In the genomic region with DNA sequence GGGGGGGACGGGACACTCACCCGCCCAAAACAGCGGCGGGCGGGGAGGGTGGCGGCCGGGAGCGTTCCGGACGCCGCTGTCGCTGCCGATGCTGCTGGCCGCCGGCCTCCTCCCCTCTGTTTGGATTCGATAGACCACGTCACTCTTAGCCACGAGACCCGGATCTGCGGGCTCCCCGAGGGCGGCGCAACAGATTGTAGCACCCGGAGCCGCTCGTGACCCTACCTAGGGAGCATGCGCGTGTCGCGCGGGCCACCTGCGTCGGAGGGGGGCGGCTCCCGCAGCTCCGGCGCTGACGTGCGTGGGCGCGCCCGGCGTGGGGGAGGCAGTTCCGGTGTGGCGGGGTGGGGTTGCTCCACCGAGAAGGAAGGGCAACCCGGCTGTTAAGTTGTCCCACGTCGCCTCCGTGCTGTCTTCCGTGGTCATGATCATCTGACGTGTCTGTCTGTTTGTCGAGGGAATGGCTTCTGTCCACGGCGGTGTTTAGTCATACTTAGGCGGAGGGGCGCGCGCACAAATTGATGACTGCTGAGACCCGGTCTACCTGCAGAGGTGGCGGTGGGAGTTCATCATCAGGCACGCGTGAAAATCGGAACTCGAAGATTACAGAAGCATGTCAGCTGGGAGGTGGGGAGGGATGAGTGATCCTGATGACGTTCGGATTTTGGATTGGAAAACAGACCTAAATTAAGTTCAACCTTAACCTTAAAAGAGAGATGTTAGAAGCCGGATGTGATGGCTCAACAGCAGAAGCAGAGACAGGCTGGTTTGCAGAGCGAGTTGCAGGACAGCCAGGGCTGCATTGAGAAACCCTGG, we compare ENCODE assay signal across 8 mouse cellular contexts. TPM values are rescaled to one million over a fixed set of nuclear protein-coding genes. Genes with fewer than 3 reads are reported as not detected.
DNase-seq lines count a peak whose midpoint lies in the region; ATAC-seq and TF ChIP-seq lines count a peak whose summit lies in the region.

A gene (minus strand): TSS at position 118 of the 816 bp plus-strand sequence.

- peak within 1 kb of the TSS; percentile 89 for H3K9ac ChIP-seq in forebrain, embryonic 13.5 days
- peak within 1 kb of the TSS; percentile 93 for H3K9ac ChIP-seq in liver, embryonic 16.5 days (ENCODE audit: low read depth, low read length)
- peak within 1 kb of the TSS; percentile 96 for H3K9ac ChIP-seq in neural tube, embryonic 12.5 days
- H3K9ac ChIP-seq in stomach, postnatal 0 days (ENCODE audit: low read length): peak within 1 kb of the TSS; percentile 97

- peak; percentile 91 for DNase-seq in ES-CJ7 (ENCODE audit: low read depth, low spot score)
- DNase-seq in heart, postnatal 10 days: peak; percentile 96 to 97
- peak; percentile 94 to 97 for DNase-seq in kidney, postnatal 4 days
- peak; percentile 98 for DNase-seq in stomach, postnatal 0 days (ENCODE audit: low spot score)

- TF ChIP-seq CTCF in stomach, postnatal 0 days (IDR thresholded peaks at IDR 0.05; ENCODE audit: low read depth): no peak

- TF ChIP-seq EP300 in stomach, postnatal 0 days (optimal IDR thresholded peaks at IDR 0.05): peak; percentile 77

- intact Hi-C loops in heart, postnatal 10 days (cut with DNase I): loop anchor here (1.0 to 10.0 kb wide), 4 partner anchors 44 to 272 kb away; a partner anchor contains a TSS

- H3K27me3 ChIP-seq in forebrain, embryonic 13.5 days: no peaks in the 10 kb centered on the region
- H3K27me3 ChIP-seq in liver, embryonic 16.5 days (ENCODE audit: control insufficient read depth, insufficient read depth, low read depth, low read length): no peaks in the 10 kb centered on the region
- no peaks in the 10 kb centered on the region for H3K27me3 ChIP-seq in neural tube, embryonic 12.5 days (replicated peaks)
- no peaks in the 10 kb centered on the region for H3K27me3 ChIP-seq in stomach, postnatal 0 days (ENCODE audit: control insufficient read depth, insufficient read depth, low read length)

- H3K4me1 ChIP-seq in forebrain, embryonic 13.5 days: peaks cover 22% of the 10 kb centered on the region
- H3K4me1 ChIP-seq in liver, embryonic 16.5 days (ENCODE audit: control insufficient read depth, low read depth, low read length): peaks cover 10% of the 10 kb centered on the region
- H3K4me1 ChIP-seq in neural tube, embryonic 12.5 days: peaks cover 6% of the 10 kb centered on the region
- peaks cover 3% of the 10 kb centered on the region; the same call in 1 of the 2 replicates for H3K4me1 ChIP-seq in stomach, postnatal 0 days (replicated peaks; ENCODE audit: control insufficient read depth, insufficient read depth)

- ATAC-seq in cerebellum, adult (ENCODE audit: insufficient number of reproducible peaks, low FRiP score, low TSS enrichment): peak; percentile 90
- peak; percentile 97 for ATAC-seq in forebrain, embryonic 13.5 days
- peak; percentile 96 for ATAC-seq in liver, embryonic 16.5 days (ENCODE audit: low read depth)
- peak; percentile 97 for ATAC-seq in neural tube, embryonic 12.5 days (ENCODE audit: low FRiP score, low read depth)
- peak; percentile 98 for ATAC-seq in stomach, postnatal 0 days (ENCODE audit: low FRiP score, low TSS enrichment)

- H3K27ac ChIP-seq in forebrain, embryonic 13.5 days: peak within 1 kb of the TSS; percentile 93
- H3K27ac ChIP-seq in liver, embryonic 16.5 days (ENCODE audit: low read length): peak within 1 kb of the TSS; percentile 92
- H3K27ac ChIP-seq in neural tube, embryonic 12.5 days: peak within 1 kb of the TSS; percentile 84
- H3K27ac ChIP-seq in stomach, postnatal 0 days (replicated peaks): peak within 1 kb of the TSS; percentile 99

- WGBS in forebrain, embryonic 13.5 days: under 1% methylated on average over 62 of the region's 69 CpGs
- WGBS in liver, embryonic 16.5 days (ENCODE audit: insufficient replicate concordance): under 1% methylated on average over 67 of the region's 69 CpGs
- under 1% methylated on average over 68 of the region's 69 CpGs for WGBS in neural tube, embryonic 12.5 days
- WGBS in stomach, postnatal 0 days: under 1% methylated on average over 44 of the region's 69 CpGs

- peak within 1 kb of the TSS; percentile 67 for H3K4me2 ChIP-seq in forebrain, embryonic 13.5 days
- H3K4me2 ChIP-seq in liver, embryonic 16.5 days (ENCODE audit: low read depth, low read length): peak within 1 kb of the TSS; percentile 89
- peak within 1 kb of the TSS; percentile 85 for H3K4me2 ChIP-seq in neural tube, embryonic 12.5 days (replicated peaks)
- peak within 1 kb of the TSS; percentile 67 for H3K4me2 ChIP-seq in stomach, postnatal 0 days (replicated peaks; ENCODE audit: low read depth)

- H3K4me3 ChIP-seq in forebrain, embryonic 13.5 days: peak within 1 kb of the TSS; percentile 85
- H3K4me3 ChIP-seq in liver, embryonic 16.5 days (ENCODE audit: low read depth, low read length): peak within 1 kb of the TSS; percentile 86
- H3K4me3 ChIP-seq in neural tube, embryonic 12.5 days: peak within 1 kb of the TSS; percentile 92
- H3K4me3 ChIP-seq in stomach, postnatal 0 days (ENCODE audit: low read depth, low read length): peak within 1 kb of the TSS; percentile 90

- H3K36me3 ChIP-seq in forebrain, embryonic 13.5 days (ENCODE audit: poor library complexity, severe bottlenecking): no peaks in the 10 kb centered on the region
- no peaks in the 10 kb centered on the region for H3K36me3 ChIP-seq in liver, embryonic 16.5 days (ENCODE audit: control insufficient read depth, insufficient read depth)
- H3K36me3 ChIP-seq in neural tube, embryonic 12.5 days: no peaks in the 10 kb centered on the region
- no peaks in the 10 kb centered on the region for H3K36me3 ChIP-seq in stomach, postnatal 0 days (ENCODE audit: control insufficient read depth, insufficient read depth, low read length)

- no peaks in the 10 kb centered on the region for H3K9me3 ChIP-seq in forebrain, embryonic 13.5 days (replicated peaks)
- H3K9me3 ChIP-seq in liver, embryonic 16.5 days (replicated peaks; ENCODE audit: control insufficient read depth, low read length): no peaks in the 10 kb centered on the region
- no peaks in the 10 kb centered on the region for H3K9me3 ChIP-seq in neural tube, embryonic 12.5 days
- no peaks in the 10 kb centered on the region for H3K9me3 ChIP-seq in stomach, postnatal 0 days (ENCODE audit: control insufficient read depth, low read length)

RNA-seq across cellular contexts. Expression of the gene that starts here (rescaled TPM):
- polyA plus RNA-seq in forebrain, embryonic 13.5 days (2015; fragmentation: Nextera tagmentation; extraction: Ambion mirVana): not detected in 2 replicates
- total RNA-seq in heart, postnatal 10 days (2021): not detected
- polyA plus RNA-seq in liver, embryonic 16.5 days (2015; fragmentation: Nextera tagmentation; extraction: Ambion mirVana): not detected in 2 replicates
- not detected in 2 replicates for polyA plus RNA-seq in neural tube, embryonic 12.5 days (2016; fragmentation: Nextera tagmentation; extraction: Ambion mirVana)
- not detected in 2 replicates for polyA plus RNA-seq in stomach, postnatal 0 days (2015; fragmentation: Nextera tagmentation; extraction: Ambion mirVana)

Comparison
In these comparisons a context has a peak if more than half of its experiments do, and no peak if none do; other contexts are left out.
1. Peak in every context shown above with its lines: DNase-seq, ATAC-seq, H3K4me3 ChIP-seq and H3K27ac ChIP-seq.
2. Peak in ATAC-seq, H3K4me3 ChIP-seq, H3K27ac ChIP-seq, H3K9ac ChIP-seq and H3K4me2 ChIP-seq in forebrain, embryonic 13.5 days; RNA of the gene not detected or under 1 TPM.
3. Peak in DNase-seq in heart, postnatal 10 days; RNA of the gene not detected or under 1 TPM.
4. Peak in ATAC-seq, H3K4me3 ChIP-seq, H3K27ac ChIP-seq, H3K9ac ChIP-seq and H3K4me2 ChIP-seq in liver, embryonic 16.5 days; RNA of the gene not detected or under 1 TPM.
5. Peak in ATAC-seq, H3K4me3 ChIP-seq, H3K27ac ChIP-seq, H3K9ac ChIP-seq and H3K4me2 ChIP-seq in neural tube, embryonic 12.5 days; RNA of the gene not detected or under 1 TPM.
6. Peak in DNase-seq, ATAC-seq, H3K4me3 ChIP-seq, H3K27ac ChIP-seq, H3K9ac ChIP-seq and H3K4me2 ChIP-seq in stomach, postnatal 0 days; RNA of the gene not detected or under 1 TPM.